Mouse (Mus musculus) urinary bladder, postnatal 25 days (tissue): ENCODE results near the gene Prl2c1.
"Not testable (repeated sequence)": the region's sequence is repeated elsewhere in the genome, so short reads cannot be mapped to it uniquely, and the experiment has no call there.

Source experiments
- DNase-seq: peaks from one replicate; pipeline ENCODE4 v3.0.0; 2022; ENCODE audit warnings: low spot score

The Prl2c1 gene

GRCm38 (mm10) chr13:27849042-27849441 lies at the start of gene Prl2c1:
Prl2c1 (plus strand) TSS chr13:27849342.
- no peak for DNase-seq

- no peak for DNase-seq
Measured at GRCm38 (mm10) chr13:27801354-27801753, 47.8 kb upstream of the Prl2c1 start, which contains the start of gene Prl2a1. Prl2a1 (plus strand) TSS chr13:27801654.

GRCm38 (mm10) chr13:27802765-27803164 lies 46.4 kb upstream of the Prl2c1 start:
- no peak for DNase-seq

GRCm38 (mm10) chr13:27904236-27904635 lies 55.1 kb downstream of the Prl2c1 start:
- not testable (repeated sequence) for DNase-seq
